Mouse (Mus musculus) gastrocnemius, postnatal 4 days (tissue): ENCODE results near the gene Zranb3. TPM values are rescaled to one million over a fixed set of nuclear protein-coding genes. Genes with fewer than 3 reads are reported as not detected.
"Not testable (repeated sequence)": the region's sequence is repeated elsewhere in the genome, so short reads cannot be mapped to it uniquely, and the experiment has no call there.

Experiments
- DNase-seq, 2 experiments: peaks; one replicate each; pipeline ENCODE4 v3.0.0; 2021 to 2022; ENCODE audit warnings: low spot score in 2 of 2, mixed read lengths in 2 of 2
- total RNA-seq, 2 experiments: library from RNA; stranded (reverse); gene quantifications; 2 replicates each; pipeline ENCODE4 v1.2.3; 2021

The Zranb3 gene
- total RNA-seq, 2 experiments from 2014 or later: 7.1 to 8.2 TPM

- peak in 1 of 2 experiments; percentile 17 for DNase-seq
Observed at GRCm38 (mm10) chr1:127989876-127990731, 112.7 kb downstream of the Zranb3 start.

DNA sequence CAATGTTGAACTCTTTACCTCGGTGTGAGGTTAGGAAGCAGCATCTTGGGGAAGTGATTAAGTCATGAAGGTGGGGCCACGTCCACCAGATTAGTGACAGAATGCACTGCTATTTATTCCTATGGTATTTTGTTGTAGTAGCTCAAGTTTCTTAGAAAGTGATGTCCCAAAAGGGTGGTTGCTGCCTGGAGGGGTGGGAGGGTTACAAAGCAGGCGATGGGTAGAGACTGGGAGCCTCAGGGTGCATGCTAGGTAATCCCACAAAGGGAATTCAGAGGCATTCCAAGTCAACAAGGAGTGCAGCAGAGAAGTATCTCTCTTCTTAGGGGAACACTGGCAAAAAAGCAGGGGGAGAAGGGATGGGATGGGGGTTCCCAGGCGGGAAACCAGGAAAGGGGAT lies 113.5 kb downstream of the Zranb3 start:
- DNase-seq: no peak

GRCm38 (mm10) chr1:127988246-127988645 lies 114.6 kb downstream of the Zranb3 start:
- no peak for DNase-seq

- no peak for DNase-seq
Observed at GRCm38 (mm10) chr1:127985391-127985790, 117.5 kb downstream of the Zranb3 start.

GRCm38 (mm10) chr1:127983274-127983993 lies 119.4 kb downstream of the Zranb3 start:
- DNase-seq: no peak

DNA sequence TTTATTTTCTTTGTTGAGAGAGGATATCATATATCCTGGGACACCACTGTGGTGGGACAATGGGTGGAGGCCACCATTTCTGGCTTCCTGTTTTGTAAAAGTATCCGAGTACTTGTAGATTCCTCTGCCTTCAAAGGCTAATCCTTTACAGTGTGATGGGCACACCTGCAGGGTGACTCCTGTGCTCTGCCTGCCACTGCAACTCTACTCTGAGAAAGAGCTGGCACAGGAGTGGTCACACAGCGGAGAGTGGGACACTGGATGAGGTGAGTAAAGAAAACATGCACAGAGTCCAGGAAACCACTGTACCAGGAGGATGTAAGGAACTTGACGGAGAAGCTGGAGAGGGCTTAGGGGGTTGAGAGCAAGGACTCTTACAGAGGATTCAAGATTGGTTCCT lies 120.6 kb downstream of the Zranb3 start:
- DNase-seq: no peak

GRCm38 (mm10) chr1:127980911-127981559 lies 121.8 kb downstream of the Zranb3 start:
- no peak for DNase-seq

- no peak for DNase-seq
Observed at GRCm38 (mm10) chr1:127978125-127978524, 124.7 kb downstream of the Zranb3 start.

DNA sequence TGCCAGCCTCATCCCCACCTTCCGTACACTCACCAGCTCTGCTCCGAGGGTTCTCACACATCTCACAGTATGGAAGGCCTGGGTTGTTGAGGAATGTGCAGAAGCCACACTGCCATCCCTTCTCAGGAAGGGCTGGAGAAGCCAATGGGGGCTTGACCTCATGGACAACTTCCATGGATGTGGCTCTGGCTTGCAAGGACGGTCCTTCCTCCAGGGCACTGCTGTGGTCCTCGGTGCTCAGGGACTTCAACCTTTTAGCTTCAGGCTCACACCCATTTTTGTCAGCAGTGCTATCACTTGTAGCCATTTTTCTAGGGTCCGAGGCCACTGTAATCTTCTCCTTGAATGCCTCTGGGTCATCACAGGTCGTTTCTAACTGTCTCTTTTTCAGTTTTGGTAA lies 126.7 kb downstream of the Zranb3 start:
- no peak for DNase-seq

DNA sequence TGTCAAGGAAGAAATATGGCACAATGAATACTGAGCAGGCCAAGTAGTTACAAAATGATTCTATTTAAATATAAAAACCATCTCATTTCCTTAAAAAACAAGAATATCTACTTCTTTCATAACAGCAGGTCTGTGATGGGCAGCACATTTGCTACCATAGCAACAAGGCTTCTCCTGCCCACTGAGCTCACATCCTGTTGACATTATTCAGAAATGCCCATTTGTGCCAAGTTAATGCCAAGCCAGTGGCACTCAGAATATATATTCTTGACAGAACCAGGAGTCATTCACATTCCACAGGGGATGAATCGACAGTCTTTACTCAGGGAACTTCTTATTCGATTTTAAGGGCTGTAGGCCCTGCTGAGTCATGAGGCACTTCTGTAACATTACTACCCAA lies 127.2 kb downstream of the Zranb3 start:
- DNase-seq: no peak

- no peak for DNase-seq
Observed at GRCm38 (mm10) chr1:127974082-127974481, 128.8 kb downstream of the Zranb3 start.

DNA sequence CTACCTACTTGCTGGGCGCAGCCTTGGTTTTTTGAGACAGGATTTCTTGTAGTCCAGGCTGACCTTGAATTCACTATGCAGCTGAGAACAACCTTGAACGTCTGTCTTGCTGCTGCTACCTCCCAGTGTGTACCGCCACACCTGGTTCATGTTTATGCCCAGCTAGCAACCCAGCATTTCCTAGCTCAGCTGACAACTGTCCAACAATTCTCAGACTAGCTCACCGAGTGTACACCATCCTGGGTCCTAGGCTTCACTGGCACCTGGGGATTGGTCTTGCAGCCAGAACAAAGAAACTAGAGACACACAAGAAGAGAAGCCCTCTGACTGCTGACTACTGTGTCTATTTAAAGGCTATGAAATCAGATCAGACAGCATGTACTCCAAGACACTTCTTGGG lies 132.0 kb downstream of the Zranb3 start:
- no peak for DNase-seq

DNA sequence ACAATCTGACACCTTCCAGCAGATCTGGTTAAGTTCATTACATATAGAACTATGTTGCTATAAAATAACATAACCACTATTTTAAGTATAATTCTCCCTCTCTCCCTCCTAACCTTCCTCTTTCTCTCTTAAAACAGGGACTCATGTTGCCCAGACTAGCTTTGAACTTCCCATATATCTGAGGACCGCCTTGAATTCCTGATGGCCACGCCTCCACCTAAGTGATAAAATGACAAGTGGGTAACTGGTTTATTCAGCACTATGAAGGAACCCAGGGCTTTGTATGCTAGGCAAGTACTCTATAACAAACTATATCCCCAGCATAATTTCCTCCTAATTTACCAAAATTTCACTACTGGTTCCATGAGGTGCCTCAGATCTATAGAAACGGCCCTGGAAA lies 139.5 kb downstream of the Zranb3 start:
- no peak for DNase-seq

DNA sequence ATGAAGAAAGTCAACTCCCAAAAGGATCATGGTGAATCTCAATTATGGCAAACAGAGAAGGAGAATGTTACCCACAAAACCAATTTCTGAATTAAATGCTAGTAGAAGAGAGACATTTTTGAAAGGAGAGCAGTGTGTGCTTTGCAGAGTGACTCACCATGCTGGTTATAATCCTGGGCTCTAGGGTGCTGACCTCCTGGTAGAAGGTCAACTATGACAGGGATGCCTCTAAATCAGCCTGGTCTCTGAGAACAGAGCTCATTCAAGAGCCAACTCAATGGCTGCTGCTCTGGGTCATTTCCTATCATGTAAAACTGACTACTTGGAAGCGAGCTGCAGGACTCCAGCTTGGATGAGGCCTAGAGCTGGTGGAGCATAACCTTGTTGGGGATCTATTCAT lies 141.7 kb downstream of the Zranb3 start:
- DNase-seq: no peak

GRCm38 (mm10) chr1:127959312-127959718 lies 143.5 kb downstream of the Zranb3 start:
- no peak for DNase-seq

GRCm38 (mm10) chr1:127958801-127959200 lies 144.0 kb downstream of the Zranb3 start:
- DNase-seq: no peak

DNA sequence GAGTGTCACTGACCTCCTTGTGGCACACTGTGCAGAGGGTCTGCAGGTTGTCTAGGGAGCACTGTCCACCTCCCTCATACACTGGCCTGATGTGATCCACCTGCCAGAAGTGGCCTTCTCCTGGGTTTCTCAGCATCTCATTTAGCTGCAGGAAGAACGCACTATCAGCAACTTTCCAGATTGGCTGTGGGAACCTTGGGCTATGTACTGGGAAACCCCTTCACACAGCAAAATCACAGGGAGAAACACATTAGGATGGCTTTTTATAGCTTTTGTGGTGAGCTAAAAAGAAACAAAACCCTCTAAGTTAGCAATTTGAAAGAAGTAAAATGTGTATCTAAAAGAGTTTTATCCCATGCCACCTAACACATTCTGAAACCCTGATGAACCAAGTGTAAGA lies 146.3 kb downstream of the Zranb3 start:
- no peak for DNase-seq

DNA sequence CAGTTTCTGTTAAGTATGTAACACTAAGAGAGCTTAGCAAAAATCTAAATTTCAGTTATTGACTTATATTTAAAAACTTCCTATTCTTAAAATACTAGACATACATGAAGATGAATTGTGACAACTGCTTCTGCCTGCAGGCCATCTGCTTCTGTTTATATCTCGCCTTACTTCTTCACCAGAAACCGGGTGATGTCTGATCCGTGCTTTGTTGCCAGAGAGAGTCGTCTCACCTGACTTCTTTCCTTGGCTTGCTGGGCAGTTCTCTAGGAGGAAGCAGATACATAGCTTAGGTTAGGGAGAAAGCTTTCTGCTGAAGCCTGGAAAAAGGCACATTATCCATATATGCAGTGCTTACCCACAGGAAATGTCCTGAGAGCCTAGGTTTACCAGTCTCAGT lies 148.0 kb downstream of the Zranb3 start:
- DNase-seq: no peak

DNA sequence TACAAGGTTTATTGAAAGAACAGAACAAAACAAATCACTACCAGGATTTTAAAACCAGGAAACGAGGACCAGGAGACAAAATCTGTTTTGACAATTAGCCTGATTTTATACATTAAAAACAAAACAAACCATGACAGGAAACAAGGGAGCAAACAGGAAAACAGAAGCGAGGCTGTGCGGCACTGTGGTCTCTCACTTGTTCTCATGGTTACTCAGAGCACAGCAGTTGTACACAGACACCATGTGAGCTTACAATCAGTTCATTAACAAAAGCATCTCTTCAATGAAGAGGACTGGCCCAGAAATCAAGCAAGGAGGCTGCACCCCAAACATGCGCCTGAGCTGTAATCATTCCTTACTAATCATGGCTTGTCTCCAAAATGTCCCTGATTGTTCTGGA lies 148.6 kb downstream of the Zranb3 start:
- DNase-seq: not testable (repeated sequence)

DNA sequence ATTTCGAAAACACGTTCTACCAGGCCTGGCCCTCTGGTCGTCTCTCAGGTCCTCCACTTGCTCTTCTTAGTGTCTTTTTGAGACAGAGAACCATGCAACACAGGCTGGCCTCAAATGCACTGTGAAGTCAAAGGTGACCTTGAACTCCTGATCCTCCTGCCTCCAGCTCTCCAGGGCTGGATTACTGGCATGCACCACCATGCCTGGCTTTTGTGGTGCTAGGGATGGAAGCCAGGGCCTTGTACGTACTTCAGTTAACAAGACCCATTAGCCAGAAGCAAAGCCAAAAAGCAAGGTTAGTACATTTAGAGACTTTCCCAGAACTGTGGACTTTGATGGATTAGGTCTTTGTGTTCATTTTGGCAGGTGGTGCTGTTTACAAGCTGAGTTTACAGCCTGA lies 150.6 kb downstream of the Zranb3 start:
- no peak for DNase-seq

DNA sequence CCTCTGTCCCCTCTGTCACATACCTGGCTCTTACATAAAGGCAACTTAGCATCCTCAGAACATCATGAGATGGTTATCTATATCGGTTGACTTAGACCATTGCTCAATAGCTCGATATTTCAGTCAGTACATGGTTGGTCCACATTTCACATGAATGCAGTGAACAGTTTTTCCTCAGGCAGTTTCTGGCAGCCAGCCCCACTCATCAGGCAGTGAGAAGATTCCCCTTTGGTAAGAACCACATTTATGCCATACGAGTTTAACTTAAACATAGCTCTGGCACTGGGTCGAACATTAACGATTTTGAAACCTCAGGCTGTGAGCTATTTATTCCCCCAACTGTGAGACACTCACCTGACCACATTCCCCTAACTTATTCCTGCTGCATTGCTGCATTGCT lies 154.1 kb downstream of the Zranb3 start:
- no peak for DNase-seq
